Comparison of ENCODE assay signal across 9 mouse cellular contexts in the genomic region with DNA sequence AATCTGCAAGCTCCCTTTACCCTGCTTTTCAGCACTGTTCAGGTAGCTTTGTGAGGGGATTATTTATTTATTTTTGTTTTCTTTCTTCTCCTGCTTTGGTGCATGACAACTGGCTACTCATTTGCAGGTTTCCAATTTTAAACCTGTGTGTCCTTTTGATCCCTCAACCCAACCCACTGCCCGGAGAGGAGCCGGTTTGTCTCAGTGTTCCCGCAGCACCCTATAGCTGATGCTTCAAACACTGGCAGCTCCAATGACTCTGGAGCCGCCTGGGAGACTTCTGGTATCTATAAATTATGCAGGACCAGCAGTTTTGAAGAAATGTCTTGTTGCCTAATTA. TPM values are rescaled to one million over a fixed set of nuclear protein-coding genes. Genes with fewer than 3 reads are reported as not detected.
DNase-seq lines count a peak whose midpoint lies in the region; ATAC-seq and TF ChIP-seq lines count a peak whose summit lies in the region.
"Had no signal": no experiment of that assay in that cellular context is flagged by ENCODE, and none has a peak within 500 bp of the region (broad histone marks: within the 10 kb centered on the region; RNA-seq: fewer than 3 reads in every experiment).

No protein-coding gene starts in this region.

- TF ChIP-seq CTCF in small intestine, adult 2 months (IDR thresholded peaks at IDR 0.05; ENCODE audit: extremely low read depth, insufficient read length, insufficient replicate concordance, low read depth, low read length) = no peak

- H3K4me3 ChIP-seq in heart, embryonic 15.5 days = no peak overlapping the region
- peak overlapping the region; percentile 91 for H3K4me3 ChIP-seq in megakaryocyte, embryonic 14.5 days (replicated peaks)
- no peak overlapping the region for H3K4me3 ChIP-seq in limb, embryonic 12.5 days (replicated peaks)
- H3K4me3 ChIP-seq in small intestine, adult 2 months (ENCODE audit: low read depth, low read length) = no peak overlapping the region
- H3K4me3 ChIP-seq: erythroblast, embryonic 14.5 days had no signal

- intact Hi-C loops in heart, postnatal 14 days (cut with DNase I) = loop anchor here (5.0 kb wide), 2 partner anchors 46 to 49 kb away; no protein-coding TSS in a partner anchor

- H3K27ac ChIP-seq in heart, embryonic 15.5 days = peak overlapping the region; percentile 80
- H3K27ac ChIP-seq in limb, embryonic 12.5 days = peak overlapping the region; percentile 79
- H3K27ac ChIP-seq in small intestine, adult 2 months (ENCODE audit: insufficient read depth, low read depth, low read length) = peak overlapping the region; percentile 47

- no peak overlapping the region for H3K9ac ChIP-seq in heart, embryonic 15.5 days
- no peak overlapping the region for H3K9ac ChIP-seq in limb, embryonic 12.5 days (replicated peaks)

- 78% methylated on average over 4 of the region's 4 CpGs for WGBS in heart, embryonic 15.5 days
- 69% methylated on average over 4 of the region's 4 CpGs for WGBS in limb, embryonic 12.5 days
- 92% methylated on average over 4 of the region's 4 CpGs for WGBS in small intestine, adult 2 months

- no peak overlapping the region for H3K4me2 ChIP-seq in heart, embryonic 15.5 days
- H3K4me2 ChIP-seq in limb, embryonic 12.5 days = no peak overlapping the region

- H3K36me3 ChIP-seq in heart, embryonic 15.5 days = peaks cover 15% of the 10 kb centered on the region
- H3K36me3 ChIP-seq in megakaryocyte, embryonic 14.5 days (replicated peaks; ENCODE audit: low read length) = peaks cover 58% of the 10 kb centered on the region
- peaks cover 27% of the 10 kb centered on the region for H3K36me3 ChIP-seq in limb, embryonic 12.5 days
- H3K36me3 ChIP-seq in small intestine, adult 2 months (ENCODE audit: control insufficient read depth, insufficient read depth, low read length) = no peaks in the 10 kb centered on the region

- H3K9me3 ChIP-seq in heart, embryonic 15.5 days (replicated peaks) = no peaks in the 10 kb centered on the region
- no peaks in the 10 kb centered on the region for H3K9me3 ChIP-seq in megakaryocyte, embryonic 14.5 days
- no peaks in the 10 kb centered on the region for H3K9me3 ChIP-seq in limb, embryonic 12.5 days

- no peak for TF ChIP-seq POLR2A in small intestine, adult 2 months (IDR thresholded peaks at IDR 0.05; ENCODE audit: low read depth, low read length)

- no peaks in the 10 kb centered on the region for H3K27me3 ChIP-seq in heart, embryonic 15.5 days
- H3K27me3 ChIP-seq in megakaryocyte, embryonic 14.5 days (replicated peaks) = no peaks in the 10 kb centered on the region
- H3K27me3 ChIP-seq in limb, embryonic 12.5 days = no peaks in the 10 kb centered on the region
- H3K27me3 ChIP-seq in small intestine, adult 2 months (ENCODE audit: control insufficient read depth, insufficient read depth, low read length) = no peaks in the 10 kb centered on the region

- peaks cover 30% of the 10 kb centered on the region for H3K4me1 ChIP-seq in heart, embryonic 15.5 days (replicated peaks)
- peaks cover 99% of the 10 kb centered on the region for H3K4me1 ChIP-seq in megakaryocyte, embryonic 14.5 days
- H3K4me1 ChIP-seq in limb, embryonic 12.5 days (replicated peaks) = peaks cover 74% of the 10 kb centered on the region
- peaks cover 11% of the 10 kb centered on the region for H3K4me1 ChIP-seq in small intestine, adult 2 months (ENCODE audit: control insufficient read depth, insufficient read depth, insufficient read length, low read length)

- ATAC-seq in heart, embryonic 15.5 days (replicated peaks; ENCODE audit: insufficient number of reproducible peaks, insufficient read depth, low FRiP score, low read depth) = no peak
- no peak for ATAC-seq in megakaryocyte, adult 5-6 weeks (ENCODE audit: poor library complexity, severe bottlenecking)
- no peak for ATAC-seq in limb, embryonic 12.5 days (ENCODE audit: insufficient number of reproducible peaks, insufficient read depth, low FRiP score, low TSS enrichment, low read depth)

- DNase-seq in heart, postnatal 14 days = no peak
- no peak for DNase-seq in right cerebral cortex, adult 18-20 months
- DNase-seq in thymus, postnatal 0 days (ENCODE audit: low spot score) = no peak

RNA-seq across cellular contexts. Expression of a gene that starts 16.6 kb away (rescaled TPM):
- polyA plus RNA-seq in heart, embryonic 15.5 days (2015; fragmentation: Nextera tagmentation; extraction: Ambion mirVana) = 12.7 and 15.7 TPM in 2 replicates
- 10 to 100 TPM; 18.1 to 19.1 TPM for total RNA-seq in heart, postnatal 14 days (2021)
- polyA plus RNA-seq in megakaryocyte, embryonic 14.5 days (2012; ENCODE audit: insufficient read depth, low replicate concordance) = 181 and 204 TPM in 2 replicates
- 22.2 and 23.9 TPM in 2 replicates for total RNA-seq in megakaryocyte, adult 5-6 weeks (2015)
- 9.5 and 10.1 TPM in 2 replicates for total RNA-seq in megakaryocyte, adult 5-6 weeks (2017)
- 25.5 and 27.3 TPM in 2 replicates for polyA plus RNA-seq in limb, embryonic 12.5 days (2016; fragmentation: Nextera tagmentation; extraction: Ambion mirVana)
- 7.3 and 7.9 TPM in 2 replicates for polyA plus RNA-seq in small intestine, adult 2 months (2012; rRNA removed)
- 50.4 and 56.8 TPM in 2 replicates for polyA plus RNA-seq in thymus, postnatal 0 days (2015; fragmentation: Nextera tagmentation; extraction: Ambion mirVana)
